ENCODE assay signal across 26 mouse cellular contexts in genomic region chr19:3529781-3530180, GRCm38 (mm10). TPM values are rescaled to one million over a fixed set of nuclear protein-coding genes. Genes with fewer than 3 reads are reported as not detected.
DNase-seq lines count a peak whose midpoint lies in the region; ATAC-seq and TF ChIP-seq lines count a peak whose summit lies in the region.
"Had no signal": no experiment of that assay in that cellular context is flagged by ENCODE, and none has a peak within 500 bp of the region (broad histone marks: within the 10 kb centered on the region; RNA-seq: fewer than 3 reads in every experiment).

No protein-coding gene starts in this region.

- no peak overlapping the region for H3K4me2 ChIP-seq in intestine, postnatal 0 days (replicated peaks; ENCODE audit: low read depth)
- no peak overlapping the region for H3K4me2 ChIP-seq in intestine, embryonic 16.5 days (ENCODE audit: low read depth, low read length)
- H3K4me2 ChIP-seq: embryonic facial prominence, embryonic 12.5 days; forebrain, embryonic 13.5 days; hindbrain, embryonic 15.5 days; kidney, embryonic 15.5 days; liver, embryonic 15.5 days; stomach, embryonic 15.5 days had no signal

- TF ChIP-seq CTCF in intestine, postnatal 0 days (IDR thresholded peaks at IDR 0.05; ENCODE audit: low read depth) = no peak

- no peaks in the 10 kb centered on the region for H3K9me3 ChIP-seq in intestine, postnatal 0 days (ENCODE audit: control insufficient read depth)
- H3K9me3 ChIP-seq in intestine, embryonic 16.5 days (ENCODE audit: control insufficient read depth, low read length) = no peaks in the 10 kb centered on the region
- H3K9me3 ChIP-seq: embryonic facial prominence, embryonic 12.5 days; forebrain, embryonic 13.5 days; G1E; heart, embryonic 10.5 days; hindbrain, embryonic 15.5 days; kidney, embryonic 15.5 days; liver, embryonic 15.5 days; stomach, embryonic 15.5 days had no signal

- WGBS in intestine, postnatal 0 days = 57% methylated on average over 3 of the region's 3 CpGs
- whole genome bisulfite sequencing in intestine, embryonic 16.5 days = 75% methylated on average over 3 of the region's 3 CpGs

- H3K9ac ChIP-seq in intestine, postnatal 0 days (ENCODE audit: low read depth, low read length) = no peak overlapping the region
- H3K9ac ChIP-seq in intestine, embryonic 16.5 days (ENCODE audit: low read depth, low read length) = no peak overlapping the region
- H3K9ac ChIP-seq: embryonic facial prominence, embryonic 12.5 days; forebrain, embryonic 13.5 days; hindbrain, embryonic 15.5 days; kidney, embryonic 15.5 days; liver, embryonic 15.5 days; stomach, embryonic 15.5 days had no signal

- peak; percentile 29 for DNase-seq in T-cell, adult 2 months (ENCODE audit: low spot score)
- DNase-seq in thymus, postnatal 10 days (ENCODE audit: low spot score in 2 of 2) = peak; percentile 63
- no peak for DNase-seq in spleen, postnatal 4 days (ENCODE audit: low spot score in 2 of 2)
- DNase-seq: adrenal gland, adult 8-10 months; B cell, adult 2 months; cerebellum, postnatal 25 days; kidney, postnatal 4 days; left cerebral cortex, postnatal 4 days; liver; midbrain, embryonic 14.5 days; right cerebral cortex, postnatal 4 days had no signal

- H3K4me1 ChIP-seq in intestine, postnatal 0 days (replicated peaks; ENCODE audit: control insufficient read depth, insufficient read depth, low read length) = no peaks in the 10 kb centered on the region
- H3K4me1 ChIP-seq in intestine, embryonic 16.5 days (ENCODE audit: control insufficient read depth, insufficient read depth, low read length) = 0 out of 2 replicates have a peak, but pooled peaks cover 3% of the 10 kb centered on the region
- H3K4me1 ChIP-seq: forebrain, embryonic 13.5 days; hindbrain, embryonic 15.5 days; kidney, embryonic 15.5 days; stomach, embryonic 15.5 days had no signal

- H3K27me3 ChIP-seq in intestine, postnatal 0 days (replicated peaks; ENCODE audit: control insufficient read depth, insufficient read depth, low read length) = no peaks in the 10 kb centered on the region
- H3K27me3 ChIP-seq in intestine, embryonic 16.5 days (replicated peaks; ENCODE audit: control insufficient read depth, insufficient read depth, low read length) = no peaks in the 10 kb centered on the region
- H3K27me3 ChIP-seq: CH12.LX; embryonic facial prominence, embryonic 12.5 days; forebrain, embryonic 13.5 days; hindbrain, embryonic 15.5 days; kidney, embryonic 15.5 days; liver, embryonic 15.5 days; Patski; stomach, embryonic 15.5 days had no signal

- peaks cover 15% of the 10 kb centered on the region for H3K36me3 ChIP-seq in intestine, postnatal 0 days (ENCODE audit: control insufficient read depth, insufficient read depth)
- H3K36me3 ChIP-seq in intestine, embryonic 16.5 days (ENCODE audit: control insufficient read depth, insufficient read depth, low read length) = peaks cover 3% of the 10 kb centered on the region; the same call in 1 of the 2 replicates

- ATAC-seq in intestine, postnatal 0 days = no peak
- no peak for ATAC-seq in intestine, embryonic 16.5 days
- ATAC-seq in megakaryocyte-erythroid progenitor cell, adult 5-6 weeks (replicated peaks; ENCODE audit: low FRiP score, low TSS enrichment, poor library complexity, severe bottlenecking) = 0 out of 2 replicates have a peak, but pooled peaks have one; percentile 47
- no peak for ATAC-seq in erythroblast, adult 5-6 weeks (replicated peaks; ENCODE audit: low FRiP score, poor library complexity, severe bottlenecking)
- ATAC-seq: forebrain, embryonic 13.5 days; Patski had no signal

- H3K27ac ChIP-seq in intestine, postnatal 0 days (ENCODE audit: low read depth, low read length) = peak overlapping the region; percentile 7; the same call in 1 of the 2 replicates
- H3K27ac ChIP-seq in intestine, embryonic 16.5 days (ENCODE audit: low read length) = no peak overlapping the region
- H3K27ac ChIP-seq: embryonic facial prominence, embryonic 12.5 days; forebrain, embryonic 13.5 days; heart, embryonic 10.5 days; hindbrain, embryonic 15.5 days; kidney, embryonic 15.5 days; liver, embryonic 15.5 days; stomach, embryonic 15.5 days had no signal

- no peak overlapping the region for H3K4me3 ChIP-seq in intestine, postnatal 0 days (ENCODE audit: low read depth, low read length)
- no peak overlapping the region for H3K4me3 ChIP-seq in intestine, embryonic 16.5 days (ENCODE audit: low read length)
- H3K4me3 ChIP-seq: embryonic facial prominence, embryonic 12.5 days; erythroblast, embryonic 14.5 days; forebrain, embryonic 13.5 days; heart, embryonic 10.5 days; hindbrain, embryonic 15.5 days; kidney, embryonic 15.5 days; liver, embryonic 15.5 days; stomach, embryonic 15.5 days had no signal

RNA-seq across cellular contexts. Expression of gene Ppp6r3, which starts 45.8 kb away (rescaled TPM):
- 25.7 and 28.5 TPM in 2 replicates for polyA plus RNA-seq in intestine, postnatal 0 days (2015; fragmentation: Nextera tagmentation; extraction: Ambion mirVana)
- 43.1 and 45.1 TPM in 2 replicates for polyA plus RNA-seq in intestine, embryonic 16.5 days (2015; fragmentation: Nextera tagmentation; extraction: Ambion mirVana)
- 91.4 and 100 TPM in 2 replicates for total RNA-seq in megakaryocyte-erythroid progenitor cell, adult 5-6 weeks (2014; fragmentation: Nextera tagmentation)
- 90.3 and 96.6 TPM in 2 replicates for total RNA-seq in megakaryocyte-erythroid progenitor cell, adult 5-6 weeks (2017)
- 44.9 and 51.7 TPM in 2 replicates for total RNA-seq in erythroblast, adult 5-6 weeks (2015; ENCODE audit: low replicate concordance)
- 65.2 and 83.5 TPM in 2 replicates for total RNA-seq in erythroblast, adult 5-6 weeks (2017; ENCODE audit: low replicate concordance)

Comparison
In these comparisons a context has a peak if more than half of its experiments do, and no peak if none do; other contexts are left out.
1. DNase-seq: peak in T-cell, adult 2 months (single experiment) and thymus, postnatal 10 days (2 of 2); none in spleen, postnatal 4 days (0 of 2).